In genomic region chr12:28055518-28056280, GRCm38 (mm10) we compare ENCODE assay signal across 9 mouse cellular contexts.
DNase-seq lines count a peak whose midpoint lies in the region; ATAC-seq and TF ChIP-seq lines count a peak whose summit lies in the region.
"Had no signal": no experiment of that assay in that cellular context is flagged by ENCODE, and none has a peak within 500 bp of the region (broad histone marks: within the 10 kb centered on the region; RNA-seq: fewer than 3 reads in every experiment).

No protein-coding gene starts in this region.

- H3K4me2 ChIP-seq in intestine, postnatal 0 days (replicated peaks; ENCODE audit: low read depth) = no peak overlapping the region
- H3K4me2 ChIP-seq in liver, embryonic 12.5 days = no peak overlapping the region
- H3K4me2 ChIP-seq: limb, embryonic 15.5 days had no signal

- no peaks in the 10 kb centered on the region for H3K9me3 ChIP-seq in intestine, postnatal 0 days (ENCODE audit: control insufficient read depth)
- no peaks in the 10 kb centered on the region for H3K9me3 ChIP-seq in liver, embryonic 12.5 days (replicated peaks)
- H3K9me3 ChIP-seq: limb, embryonic 15.5 days had no signal

- no peaks in the 10 kb centered on the region for H3K27me3 ChIP-seq in Patski
- no peaks in the 10 kb centered on the region for H3K27me3 ChIP-seq in intestine, postnatal 0 days (replicated peaks; ENCODE audit: control insufficient read depth, insufficient read depth, low read length)
- no peaks in the 10 kb centered on the region for H3K27me3 ChIP-seq in liver, embryonic 12.5 days (replicated peaks)
- H3K27me3 ChIP-seq: limb, embryonic 15.5 days had no signal

- no peak overlapping the region for H3K4me3 ChIP-seq in intestine, postnatal 0 days (ENCODE audit: low read depth, low read length)
- H3K4me3 ChIP-seq in liver, embryonic 12.5 days = no peak overlapping the region
- H3K4me3 ChIP-seq: limb, embryonic 15.5 days had no signal

- 54% methylated on average over 4 of the region's 4 CpGs for WGBS in intestine, postnatal 0 days
- WGBS in liver, embryonic 12.5 days (ENCODE audit: insufficient replicate concordance) = 43% methylated on average over 4 of the region's 4 CpGs

- ATAC-seq in Patski = no peak
- 0 out of 2 replicates have a peak, but pooled peaks have one; percentile 31 for ATAC-seq in frontal cortex, adult (ENCODE audit: low TSS enrichment)
- ATAC-seq in intestine, postnatal 0 days = no peak
- ATAC-seq in liver, embryonic 12.5 days = no peak

- intact Hi-C loops in left cerebral cortex, postnatal 14 days (cut with DNase I) = no loop called here

- H3K27ac ChIP-seq in intestine, postnatal 0 days (ENCODE audit: low read depth, low read length) = no peak overlapping the region
- H3K27ac ChIP-seq in liver, embryonic 12.5 days = no peak overlapping the region
- H3K27ac ChIP-seq: limb, embryonic 15.5 days had no signal

- POLR2A ChIA-PET in Patski (lab: Charles Lee) = interaction anchor here (0.6 kb wide), 2 partner anchors 175 to 1051 kb away, joined by 3 read pairs; no protein-coding TSS in a partner anchor

- no peak for TF ChIP-seq CTCF in Patski (IDR thresholded peaks at IDR 0.05)
- no peak for TF ChIP-seq CTCF in intestine, postnatal 0 days (IDR thresholded peaks at IDR 0.05; ENCODE audit: low read depth)

- no peak overlapping the region for H3K9ac ChIP-seq in intestine, postnatal 0 days (ENCODE audit: low read depth, low read length)
- H3K9ac ChIP-seq in liver, embryonic 12.5 days = no peak overlapping the region
- H3K9ac ChIP-seq: limb, embryonic 15.5 days had no signal

- in situ Hi-C loops in Patski (cut with MboI; ENCODE audit: low pct_unique_long_range_greater_than_20kb) = no loop called here

- peak; percentile 17 for DNase-seq in embryo, embryonic 10 days (ENCODE audit: low spot score)
- no peak for DNase-seq in embryo, embryonic 11 days
- DNase-seq in Patski (ENCODE audit: low read depth, low spot score) = peak; percentile 71
- DNase-seq in left cerebral cortex, postnatal 14 days (ENCODE audit: low spot score in 2 of 2) = peak; percentile 48 to 54
- DNase-seq in telencephalon, adult 2 months (ENCODE audit: low read depth, low spot score) = peak; percentile 51

- H3K4me1 ChIP-seq in intestine, postnatal 0 days (replicated peaks; ENCODE audit: control insufficient read depth, insufficient read depth, low read length) = no peaks in the 10 kb centered on the region
- H3K4me1 ChIP-seq in liver, embryonic 12.5 days = no peaks in the 10 kb centered on the region
- H3K4me1 ChIP-seq: limb, embryonic 15.5 days had no signal

- CTCF ChIA-PET in Patski (lab: Charles Lee) = no interaction called here

- no peaks in the 10 kb centered on the region for H3K36me3 ChIP-seq in intestine, postnatal 0 days (ENCODE audit: control insufficient read depth, insufficient read depth)
- H3K36me3 ChIP-seq in liver, embryonic 12.5 days = no peaks in the 10 kb centered on the region
- H3K36me3 ChIP-seq: limb, embryonic 15.5 days had no signal
